Mouse (Mus musculus): Measurements from ENCODE around the gene Calr4. TPM values are rescaled to one million over a fixed set of nuclear protein-coding genes. Genes with fewer than 3 reads are reported as not detected.

Gene Calr4
- polyA plus RNA-seq, 1 experiment from 2014 or later, result 0.11 TPM

- Histone ChIP-seq H3K36me3 (ENCODE audit: control insufficient read depth, insufficient read depth, low read length) (no peaks in the 10 kb centered on the region), H3K4me1 (replicated peaks; ENCODE audit: control insufficient read depth, insufficient read depth, low read length) (peaks cover 13% of the 10 kb centered on the region), H3K27ac (ENCODE audit: low read depth) (peak within 1 kb of the TSS; percentile 80), H3K9ac (ENCODE audit: low read length) (peak within 1 kb of the TSS; percentile 77), H3K4me2 (ENCODE audit: low read length) (peak within 1 kb of the TSS; percentile 87), H3K9me3 (ENCODE audit: control insufficient read depth, low read length) (no peaks in the 10 kb centered on the region), H3K27me3 (replicated peaks; ENCODE audit: control insufficient read depth, insufficient read depth, low read length) (no peaks in the 10 kb centered on the region), H3K4me3 (ENCODE audit: low read depth, low read length) (peak within 1 kb of the TSS; percentile 86)
- peak; percentile 97 for ATAC-seq (replicated peaks; ENCODE audit: low FRiP score, low TSS enrichment, low read depth)
- DNase-seq (ENCODE audit: low spot score), result peak; percentile 94
- WGBS, result 3% methylated on average over 42 of the region's 44 CpGs
Measured at GRCm38 (mm10) chr4:109279689-109280458, 45.6 kb downstream of the Calr4 start, which contains the start of gene Eps15. TSS of gene Eps15 (plus strand) at chr4:109280268.

- Histone ChIP-seq H3K4me3 (ENCODE audit: low read depth, low read length) (peak overlapping the region; percentile 86), H3K36me3 (ENCODE audit: control insufficient read depth, insufficient read depth, low read length) (no peaks in the 10 kb centered on the region), H3K9ac (ENCODE audit: low read length) (peak overlapping the region; percentile 77), H3K27ac (ENCODE audit: low read depth) (peak overlapping the region; percentile 80), H3K9me3 (ENCODE audit: control insufficient read depth, low read length) (no peaks in the 10 kb centered on the region), H3K27me3 (replicated peaks; ENCODE audit: control insufficient read depth, insufficient read depth, low read length) (no peaks in the 10 kb centered on the region), H3K4me2 (ENCODE audit: low read length) (peak overlapping the region; percentile 87), H3K4me1 (replicated peaks; ENCODE audit: control insufficient read depth, insufficient read depth, low read length) (peaks cover 13% of the 10 kb centered on the region)
- WGBS, result under 1% methylated on average over 66 of the region's 85 CpGs
- ATAC-seq (replicated peaks; ENCODE audit: low FRiP score, low TSS enrichment, low read depth), result peak; percentile 91
- peak; percentile 80 for DNase-seq (ENCODE audit: low spot score)
Measured at GRCm38 (mm10) chr4:109280459-109281160, 46.3 kb downstream of the Calr4 start.

- H3K27ac ChIP-seq (ENCODE audit: low read depth), result no peak overlapping the region
- H3K4me2 ChIP-seq (ENCODE audit: low read length), result peak overlapping the region; percentile 87
- peak overlapping the region; percentile 77 for H3K9ac ChIP-seq (ENCODE audit: low read length)
- ATAC-seq (replicated peaks; ENCODE audit: low FRiP score, low TSS enrichment, low read depth) (no peak), DNase-seq (ENCODE audit: low spot score) (no peak)
- peaks cover 13% of the 10 kb centered on the region for H3K4me1 ChIP-seq (replicated peaks; ENCODE audit: control insufficient read depth, insufficient read depth, low read length)
- H3K36me3 ChIP-seq (ENCODE audit: control insufficient read depth, insufficient read depth, low read length), result no peaks in the 10 kb centered on the region
- H3K9me3 ChIP-seq (ENCODE audit: control insufficient read depth, low read length), result no peaks in the 10 kb centered on the region
- WGBS, result 11% methylated on average over 4 of the region's 4 CpGs
- H3K4me3 ChIP-seq (ENCODE audit: low read depth, low read length), result peak overlapping the region; percentile 86
- no peaks in the 10 kb centered on the region for H3K27me3 ChIP-seq (replicated peaks; ENCODE audit: control insufficient read depth, insufficient read depth, low read length)
Measured at GRCm38 (mm10) chr4:109281161-109281560, 46.9 kb downstream of the Calr4 start.

GRCm38 (mm10) chr4:109281946-109282345 lies 47.7 kb downstream of the Calr4 start:
- Histone ChIP-seq H3K9me3 (ENCODE audit: control insufficient read depth, low read length) (no peaks in the 10 kb centered on the region), H3K27ac (ENCODE audit: low read depth) (no peak overlapping the region), H3K27me3 (replicated peaks; ENCODE audit: control insufficient read depth, insufficient read depth, low read length) (no peaks in the 10 kb centered on the region), H3K9ac (ENCODE audit: low read length) (no peak overlapping the region), H3K4me3 (ENCODE audit: low read depth, low read length) (no peak overlapping the region), H3K4me2 (ENCODE audit: low read length) (peak overlapping the region; percentile 87; the same call in 1 of the 2 replicates), H3K4me1 (replicated peaks; ENCODE audit: control insufficient read depth, insufficient read depth, low read length) (peaks cover 13% of the 10 kb centered on the region), H3K36me3 (ENCODE audit: control insufficient read depth, insufficient read depth, low read length) (no peaks in the 10 kb centered on the region)
- ATAC-seq (replicated peaks; ENCODE audit: low FRiP score, low TSS enrichment, low read depth), result no peak
- 86% methylated on average over 1 of the region's 1 CpGs for WGBS
- no peak for DNase-seq (ENCODE audit: low spot score)

GRCm38 (mm10) chr4:109294629-109295028 lies 60.3 kb downstream of the Calr4 start:
- no peak overlapping the region for H3K27ac ChIP-seq (ENCODE audit: low read depth)
- H3K36me3 ChIP-seq (ENCODE audit: control insufficient read depth, insufficient read depth, low read length), result no peaks in the 10 kb centered on the region
- H3K4me3 ChIP-seq (ENCODE audit: low read depth, low read length), result no peak overlapping the region
- H3K9me3 ChIP-seq (ENCODE audit: control insufficient read depth, low read length), result no peaks in the 10 kb centered on the region
- H3K27me3 ChIP-seq (replicated peaks; ENCODE audit: control insufficient read depth, insufficient read depth, low read length), result no peaks in the 10 kb centered on the region
- no peaks in the 10 kb centered on the region for H3K4me1 ChIP-seq (replicated peaks; ENCODE audit: control insufficient read depth, insufficient read depth, low read length)
- DNase-seq (ENCODE audit: low spot score) (no peak), ATAC-seq (replicated peaks; ENCODE audit: low FRiP score, low TSS enrichment, low read depth) (no peak)
- H3K9ac ChIP-seq (ENCODE audit: low read length), result no peak overlapping the region
- H3K4me2 ChIP-seq (ENCODE audit: low read length), result no peak overlapping the region

GRCm38 (mm10) chr4:109296510-109296909 lies 62.2 kb downstream of the Calr4 start:
- no peaks in the 10 kb centered on the region for H3K27me3 ChIP-seq (replicated peaks; ENCODE audit: control insufficient read depth, insufficient read depth, low read length)
- H3K4me2 ChIP-seq (ENCODE audit: low read length), result no peak overlapping the region
- H3K4me3 ChIP-seq (ENCODE audit: low read depth, low read length), result no peak overlapping the region
- H3K27ac ChIP-seq (ENCODE audit: low read depth), result no peak overlapping the region
- H3K36me3 ChIP-seq (ENCODE audit: control insufficient read depth, insufficient read depth, low read length), result no peaks in the 10 kb centered on the region
- WGBS, result 77% methylated on average over 2 of the region's 2 CpGs
- no peak overlapping the region for H3K9ac ChIP-seq (ENCODE audit: low read length)
- ATAC-seq (replicated peaks; ENCODE audit: low FRiP score, low TSS enrichment, low read depth) (no peak), DNase-seq (ENCODE audit: low spot score) (no peak)
- H3K9me3 ChIP-seq (ENCODE audit: control insufficient read depth, low read length), result no peaks in the 10 kb centered on the region
- no peaks in the 10 kb centered on the region for H3K4me1 ChIP-seq (replicated peaks; ENCODE audit: control insufficient read depth, insufficient read depth, low read length)

- ATAC-seq (replicated peaks; ENCODE audit: low FRiP score, low TSS enrichment, low read depth), result no peak
- Histone ChIP-seq H3K27ac (ENCODE audit: low read depth) (no peak overlapping the region), H3K4me2 (ENCODE audit: low read length) (no peak overlapping the region), H3K9me3 (ENCODE audit: control insufficient read depth, low read length) (no peaks in the 10 kb centered on the region), H3K36me3 (ENCODE audit: control insufficient read depth, insufficient read depth, low read length) (no peaks in the 10 kb centered on the region), H3K9ac (ENCODE audit: low read length) (no peak overlapping the region), H3K27me3 (replicated peaks; ENCODE audit: control insufficient read depth, insufficient read depth, low read length) (no peaks in the 10 kb centered on the region), H3K4me1 (replicated peaks; ENCODE audit: control insufficient read depth, insufficient read depth, low read length) (no peaks in the 10 kb centered on the region), H3K4me3 (ENCODE audit: low read depth, low read length) (no peak overlapping the region)
- DNase-seq (ENCODE audit: low spot score), result no peak
Measured at GRCm38 (mm10) chr4:109299136-109299535, 64.9 kb downstream of the Calr4 start.
